Mouse (Mus musculus): Measurements from ENCODE around the gene Klhl23. TPM values are rescaled to one million over a fixed set of nuclear protein-coding genes. Genes with fewer than 3 reads are reported as not detected.
"Not testable (repeated sequence)": the region's sequence is repeated elsewhere in the genome, so short reads cannot be mapped to it uniquely, and the experiment has no call there.

Gene Klhl23
- total RNA-seq (2021), result 10 to 100 TPM in 1 of 2 experiments, 1 to 10 TPM in 1; 6.8 to 14.5 TPM
- long read RNA-seq, experiment 1, full-length matches to known transcripts, result 3 of 16 reads
- long read RNA-seq, experiment 1, partial matches to known transcripts, result 3 of 16 reads
- long read RNA-seq, experiment 1, other reads (novel, unspliced or antisense), result 10 of 16 reads
- long read RNA-seq, experiment 2, partial matches to known transcripts, result 0 of 3 reads
- long read RNA-seq, experiment 2, other reads (novel, unspliced or antisense), result 3 of 3 reads

- no peak for DNase-seq (ENCODE audit: low spot score)
Observed at GRCm38 (mm10) chr2:69821711-69822110, at the start of gene Klhl23. Klhl23 (plus strand) TSS chr2:69821944.

DNA sequence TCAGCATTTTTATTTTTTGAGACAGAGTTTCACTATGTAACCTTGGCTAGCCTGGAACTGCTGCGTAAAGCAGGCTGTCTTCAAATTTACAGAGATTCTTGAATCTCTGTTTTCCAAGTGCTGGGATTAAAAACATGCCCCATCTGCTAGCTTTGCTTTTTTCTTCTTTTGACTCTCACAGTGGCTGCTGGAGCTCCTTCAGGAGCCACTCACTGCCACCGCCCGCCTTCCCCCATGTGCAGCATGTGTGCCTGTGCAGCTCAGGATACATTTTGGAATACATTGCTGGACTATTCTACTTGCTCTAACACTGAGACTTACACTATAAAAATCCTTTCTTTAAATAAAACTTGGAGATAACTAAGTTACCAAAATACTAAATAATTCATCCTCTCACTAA is 48.4 kb upstream of the Klhl23 start:
- DNase-seq (ENCODE audit: low spot score), result no peak

GRCm38 (mm10) chr2:69777985-69778835 is 43.5 kb upstream of the Klhl23 start:
- DNase-seq (ENCODE audit: low spot score), result no peak

DNA sequence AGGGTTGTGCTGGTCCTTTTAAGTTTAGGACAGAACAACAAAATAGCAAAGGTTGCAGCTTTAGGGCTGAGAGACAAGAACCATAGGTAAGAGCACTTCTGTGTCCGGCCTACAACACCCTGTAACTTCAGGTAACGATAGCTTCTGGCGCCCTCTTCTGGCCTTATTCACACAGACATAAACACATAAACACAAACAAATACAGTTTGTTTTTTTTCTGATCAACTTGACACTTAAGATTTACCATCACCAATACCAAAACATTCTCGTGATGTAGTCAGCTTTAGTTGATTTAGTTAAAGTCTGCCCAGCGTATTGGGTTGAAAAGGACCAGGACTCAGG is 42.9 kb upstream of the Klhl23 start:
- DNase-seq (ENCODE audit: low spot score), result peak; percentile 13

DNA sequence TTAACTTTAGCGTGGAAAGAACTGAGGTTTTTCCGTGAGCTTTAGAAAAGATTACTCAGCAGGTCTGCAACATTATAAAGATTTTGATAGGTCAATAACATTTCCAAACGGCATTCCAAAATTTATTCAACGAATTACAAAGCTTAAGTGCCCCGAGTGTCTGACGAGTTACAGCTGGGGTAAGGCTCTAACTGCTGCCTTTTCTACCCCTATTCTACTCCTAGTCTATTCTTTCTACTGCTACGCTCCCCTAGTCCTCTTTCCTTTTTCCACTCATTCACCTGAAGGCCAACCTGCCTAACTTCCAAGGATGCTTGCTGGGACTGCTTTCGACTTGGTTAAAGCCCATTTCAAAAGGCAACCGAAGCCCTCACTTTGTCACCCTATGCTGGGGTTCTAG is 32.8 kb upstream of the Klhl23 start:
- DNase-seq (ENCODE audit: low spot score), result no peak

- peak; percentile 98 for DNase-seq (ENCODE audit: low spot score)
Observed at GRCm38 (mm10) chr2:69789429-69790069, 32.2 kb upstream of the Klhl23 start, which contains the start of the genes Ccdc173 and Phospho2. Ccdc173 (minus strand) TSS chr2:69789575. Phospho2 (plus strand) TSS chr2:69789623.

GRCm38 (mm10) chr2:69790285-69790684 is 31.5 kb upstream of the Klhl23 start:
- DNase-seq (ENCODE audit: low spot score), result peak; percentile 85

DNA sequence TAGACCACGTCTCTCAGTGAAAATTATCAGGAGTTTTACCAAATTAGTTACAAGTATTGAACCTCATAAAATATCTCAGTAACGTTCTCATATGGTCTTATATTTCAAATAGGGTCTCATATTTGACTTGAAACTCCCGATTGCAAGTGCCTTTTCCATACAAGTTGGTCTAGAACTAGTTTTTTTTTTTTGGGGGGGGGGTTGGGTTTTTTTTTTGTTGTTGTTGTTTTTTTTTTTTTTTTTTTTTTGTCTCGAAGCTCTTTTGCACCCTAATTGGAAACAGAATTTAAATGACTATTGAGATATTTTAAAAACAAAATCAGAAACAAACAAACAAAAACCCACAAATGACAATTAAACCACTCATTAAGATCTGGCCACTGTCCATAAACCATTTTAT is 31.0 kb upstream of the Klhl23 start:
- no peak for DNase-seq (ENCODE audit: low spot score)

DNA sequence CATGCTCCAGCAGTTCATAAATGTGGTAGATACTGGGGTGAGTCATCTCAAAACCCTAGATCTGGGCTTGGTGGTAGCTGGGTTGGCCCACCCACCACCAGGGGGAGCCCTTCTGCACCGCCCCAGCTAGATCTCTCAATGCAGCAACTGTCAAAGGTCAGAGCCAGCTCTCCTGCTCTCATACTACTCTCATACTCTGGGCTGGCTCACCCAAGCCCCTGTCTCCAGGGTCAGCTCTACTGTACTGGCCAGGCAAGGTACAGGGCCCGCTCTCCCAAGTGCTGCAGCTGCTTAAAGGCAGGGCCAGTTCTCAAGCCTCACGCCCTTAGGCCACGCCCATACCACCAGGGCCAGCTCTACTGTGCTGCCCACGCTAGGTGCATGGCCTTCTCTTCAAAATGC is 18.8 kb upstream of the Klhl23 start:
- DNase-seq (ENCODE audit: low spot score), result peak; percentile 69

DNA sequence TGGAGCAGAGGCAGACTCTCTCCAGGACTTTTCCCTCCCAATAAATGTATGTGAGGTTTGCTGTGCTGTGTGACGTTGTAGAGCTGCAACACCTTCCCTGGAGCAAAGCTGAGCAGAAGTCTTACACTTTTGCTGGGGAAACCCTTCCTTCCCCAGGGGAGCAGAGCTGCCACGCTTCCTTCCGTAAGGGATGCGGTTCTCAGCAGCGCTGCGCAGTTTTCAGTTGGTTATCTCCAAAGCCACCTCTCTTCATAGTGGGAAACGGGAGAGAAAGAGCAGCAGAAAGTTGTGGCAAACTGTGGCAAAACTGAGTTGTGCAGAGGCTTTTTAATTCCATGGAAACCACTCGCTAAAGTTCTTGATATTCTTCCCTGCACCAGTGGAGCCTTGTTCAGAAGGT is 18.0 kb upstream of the Klhl23 start:
- DNase-seq (ENCODE audit: low spot score), result no peak

DNA sequence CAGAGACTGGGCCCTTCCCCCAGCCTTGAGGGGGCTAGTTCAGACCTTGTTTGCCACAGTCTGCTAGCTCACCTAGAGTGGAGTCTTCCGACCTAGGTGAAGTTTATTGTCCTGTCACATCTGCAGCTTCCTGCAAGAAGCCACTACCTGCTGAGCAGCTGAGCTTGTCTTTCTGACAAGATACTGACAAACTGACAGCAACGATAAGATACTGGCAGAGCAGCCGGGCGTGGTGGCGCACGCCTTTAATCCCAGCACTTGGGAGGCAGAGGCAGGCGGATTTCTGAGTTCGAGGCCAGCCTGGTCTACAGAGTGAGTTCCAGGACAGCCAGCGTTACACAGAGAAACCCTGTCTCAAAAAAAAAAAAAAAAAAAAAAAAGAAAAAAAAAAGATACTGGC is 17.1 kb upstream of the Klhl23 start:
- DNase-seq (ENCODE audit: low spot score), result not testable (repeated sequence)

DNA sequence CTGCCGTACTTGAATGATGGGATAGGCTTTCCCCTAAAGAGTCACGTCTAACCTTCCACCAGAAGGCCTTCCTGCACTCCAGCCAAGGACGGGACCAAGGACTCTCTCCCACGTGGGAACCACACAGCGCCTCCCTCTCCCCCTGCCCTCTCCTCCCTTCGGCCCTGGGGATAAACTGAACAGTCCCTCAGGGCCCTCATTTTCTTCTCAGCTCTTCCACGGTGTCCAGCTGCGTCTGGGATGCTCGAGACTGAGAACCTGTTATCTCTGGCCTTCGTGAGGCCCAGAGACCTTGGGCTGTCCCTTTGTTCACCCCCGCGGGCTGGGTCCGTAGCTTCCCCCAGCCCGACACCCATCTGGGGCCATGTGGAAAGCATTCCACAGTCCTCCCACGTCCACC is 11.6 kb upstream of the Klhl23 start:
- DNase-seq (ENCODE audit: low spot score), result no peak

DNA sequence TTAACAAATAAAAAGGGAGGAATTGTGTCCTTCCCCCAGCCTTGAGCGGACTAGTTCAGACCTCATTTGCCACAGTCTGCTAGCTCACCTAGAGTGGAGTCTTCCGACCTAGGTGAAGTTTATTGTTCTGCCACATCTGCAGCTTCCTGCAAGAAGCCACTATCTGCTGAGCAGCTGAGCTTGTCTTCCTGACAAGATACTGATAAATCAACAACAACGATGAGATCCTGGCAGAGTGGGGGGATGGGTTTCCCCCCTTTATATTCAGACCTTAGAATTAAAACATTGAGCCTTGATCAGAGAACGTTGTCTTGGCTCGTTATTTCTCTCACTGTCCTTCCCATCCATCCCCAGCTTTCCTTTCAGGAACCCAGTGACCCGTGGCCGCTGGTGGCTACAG is 10.4 kb upstream of the Klhl23 start:
- DNase-seq (ENCODE audit: low spot score), result not testable (repeated sequence)

DNA sequence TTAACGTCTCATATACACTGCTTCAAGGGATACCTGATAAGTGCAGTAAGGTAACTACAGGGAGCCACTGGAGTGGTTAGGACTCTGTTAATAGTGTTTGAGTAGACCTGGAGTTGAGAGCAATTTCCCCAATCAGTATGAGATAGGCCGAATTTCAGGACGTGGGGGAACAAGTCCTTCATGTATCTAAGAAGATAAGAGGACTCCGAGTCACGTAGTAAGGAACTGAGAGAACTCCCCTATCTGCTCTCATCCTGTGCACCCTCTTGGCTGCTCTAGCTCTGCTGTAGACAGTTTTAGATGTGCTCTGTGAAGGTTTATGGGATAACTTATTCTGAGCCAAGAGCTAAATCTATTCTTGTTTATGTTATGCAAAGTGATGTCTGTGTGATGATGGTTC is 5.2 kb upstream of the Klhl23 start:
- DNase-seq (ENCODE audit: low spot score), result no peak

DNA sequence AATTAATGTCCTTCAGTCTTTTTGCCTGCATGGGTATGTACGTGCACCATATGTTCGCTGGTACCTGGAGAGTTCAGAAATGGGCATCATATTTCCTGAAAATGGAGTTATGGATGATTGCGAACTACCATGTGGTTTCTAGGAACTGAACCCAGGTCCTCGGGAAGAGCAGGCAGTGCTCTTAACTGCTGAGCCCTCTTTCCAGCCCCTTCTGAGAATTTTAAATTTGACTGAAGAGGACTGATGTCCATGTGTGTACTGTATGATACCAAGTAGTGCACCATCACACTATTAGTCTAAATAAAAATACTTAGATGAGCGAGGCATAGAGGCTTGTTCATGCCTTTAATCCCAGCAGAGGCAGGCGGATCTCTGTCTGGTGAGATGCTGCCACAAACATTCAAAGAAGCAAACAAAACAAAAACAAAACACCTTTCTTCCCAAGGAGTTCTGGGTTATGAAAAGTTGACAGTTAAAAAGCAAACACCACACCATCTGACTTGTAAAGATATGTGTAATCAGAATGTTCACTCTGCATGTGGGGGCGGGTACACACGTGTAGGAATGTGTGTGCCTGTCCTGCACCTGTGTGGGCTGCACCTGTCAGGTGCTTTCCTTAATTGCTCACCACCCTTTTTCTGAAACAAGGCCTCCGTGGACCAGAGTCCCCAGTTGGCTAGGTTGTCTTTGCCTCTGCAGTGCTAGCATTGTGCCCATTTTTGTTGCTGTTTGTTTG is 3.2 kb upstream of the Klhl23 start:
- no peak for DNase-seq (ENCODE audit: low spot score)

GRCm38 (mm10) chr2:69820201-69820600 is 1.5 kb upstream of the Klhl23 start:
- DNase-seq (ENCODE audit: low spot score), result no peak

GRCm38 (mm10) chr2:69822361-69823128 is 801 bp downstream of the Klhl23 start:
- peak; percentile 19 for DNase-seq (ENCODE audit: low spot score)

DNA sequence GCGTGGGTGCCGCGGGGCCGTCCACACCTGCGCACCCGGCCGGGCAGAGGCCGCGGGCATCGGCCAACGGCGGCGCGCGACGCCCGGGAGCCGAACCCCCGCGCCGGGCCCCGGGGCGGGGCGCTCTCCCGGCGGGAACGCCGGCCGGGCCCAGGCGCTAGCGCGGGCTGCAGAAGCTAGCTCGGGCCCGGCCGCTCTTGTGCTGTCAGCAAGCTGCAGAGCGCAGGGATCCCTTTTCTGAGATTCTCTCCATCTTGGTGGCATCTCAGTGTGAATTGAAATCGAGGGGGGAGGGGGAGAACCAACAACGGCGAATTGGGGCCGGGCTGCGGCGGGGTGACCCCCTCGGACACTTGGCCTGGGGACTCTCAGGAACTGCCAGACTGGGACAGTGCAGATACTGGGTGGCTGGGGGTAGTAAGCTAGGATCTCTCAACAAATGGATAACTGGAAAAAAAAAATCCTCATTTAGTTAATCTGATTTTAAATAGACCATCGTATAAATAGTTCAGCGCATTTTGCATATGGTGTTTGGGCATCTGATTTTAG is 1.5 kb downstream of the Klhl23 start:
- DNase-seq (ENCODE audit: low spot score), result no peak

DNA sequence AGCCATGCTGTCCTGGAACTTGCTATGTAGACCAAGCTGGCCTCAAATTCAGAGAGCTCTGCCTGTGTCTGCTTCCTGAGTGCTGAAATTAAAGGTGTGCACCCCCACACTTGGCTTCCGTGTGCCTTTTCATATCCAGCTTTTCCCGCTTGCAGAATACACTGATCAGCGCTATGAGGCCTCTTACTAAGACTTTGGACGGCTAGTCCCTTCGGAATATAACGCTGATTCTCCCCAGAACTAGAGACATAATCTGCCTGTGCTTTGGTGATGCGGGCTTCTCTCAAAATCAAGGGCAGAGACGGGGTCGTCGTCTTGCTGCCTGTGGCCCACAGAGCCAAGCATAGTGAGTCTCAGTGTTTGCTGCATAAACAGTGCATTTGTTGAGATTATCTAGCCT is 4.2 kb downstream of the Klhl23 start:
- no peak for DNase-seq (ENCODE audit: low spot score)

DNA sequence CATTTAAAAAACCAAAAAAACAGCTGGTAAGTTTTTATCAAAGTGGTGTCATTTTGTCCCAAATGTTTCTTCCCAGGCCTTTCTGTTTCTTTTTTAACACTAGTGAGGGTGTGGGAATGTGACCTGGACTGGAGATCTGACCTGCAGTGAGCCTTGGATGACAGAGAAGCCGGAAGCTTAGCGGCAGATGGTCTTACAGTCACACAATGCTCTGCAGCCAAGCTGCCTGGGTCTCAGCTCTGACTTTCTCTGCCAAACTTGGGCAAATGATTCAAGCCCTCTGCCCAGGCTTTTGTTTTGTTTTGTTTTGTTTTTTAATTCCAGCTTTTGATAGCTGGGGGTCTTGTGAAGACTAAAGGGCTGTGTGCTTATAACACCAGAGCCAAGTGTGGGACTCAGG is 4.6 kb downstream of the Klhl23 start:
- no peak for DNase-seq (ENCODE audit: low spot score)

- DNase-seq (ENCODE audit: low spot score), result no peak
Observed at GRCm38 (mm10) chr2:69828031-69828430, 6.3 kb downstream of the Klhl23 start.
